Mouse (Mus musculus): ENCODE results near the gene Ulk3. TPM values are rescaled to one million over a fixed set of nuclear protein-coding genes. Genes with fewer than 3 reads are reported as not detected.
A peak's percentile ranks its signal among the peaks of the same experiment; 100 is the strongest.

Ulk3 gene
- 8.7 and 16.7 TPM in 2 replicates for total RNA-seq (2014; fragmentation: Nextera tagmentation)
- total RNA-seq (2017) = 2.6 and 3.8 TPM in 2 replicates

DNA sequence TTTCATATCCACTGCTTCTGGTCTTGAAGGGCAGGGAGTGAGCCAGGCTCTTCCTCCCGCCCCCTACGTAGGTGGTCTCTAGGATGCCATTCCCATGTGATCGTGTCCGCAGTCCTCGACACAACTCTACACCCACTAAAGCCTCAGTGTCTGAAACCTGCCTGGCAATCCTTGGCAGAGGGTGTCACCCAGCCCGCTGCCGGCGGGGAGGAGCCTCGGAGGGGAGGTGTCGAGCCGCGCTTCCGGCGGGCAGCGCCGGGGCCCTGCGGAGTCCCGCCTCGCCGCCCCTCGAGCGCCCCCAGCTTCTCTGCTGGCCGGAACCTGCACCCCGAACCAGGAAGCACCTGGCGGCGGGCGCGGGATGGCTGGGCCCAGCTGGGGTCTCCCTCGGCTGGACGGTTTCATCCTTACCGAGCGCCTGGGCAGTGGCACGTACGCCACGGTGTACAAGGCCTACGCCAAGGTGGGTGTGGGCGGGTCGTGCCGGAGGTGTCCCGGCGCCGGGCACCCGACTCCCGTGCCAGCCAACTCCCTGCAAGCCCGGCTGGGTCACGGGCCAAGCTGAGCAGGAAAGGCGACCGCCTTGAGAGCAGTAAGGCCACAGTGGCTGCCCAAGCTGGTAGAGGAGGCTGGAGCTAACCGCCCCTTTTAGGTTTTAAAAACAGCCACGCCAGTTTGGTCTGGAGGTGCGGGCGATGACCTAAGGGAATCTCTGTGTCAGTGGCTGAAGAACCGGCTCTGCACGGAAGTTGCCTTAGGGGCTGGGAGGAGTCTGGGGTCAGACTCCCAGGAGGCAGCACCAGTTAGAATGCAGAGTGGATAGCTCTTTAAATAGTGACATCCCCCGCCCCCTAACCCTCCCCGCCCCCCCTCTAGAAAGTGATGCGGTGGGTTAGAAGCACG, at the start of gene Ulk3:
Gene Ulk3, plus strand, starts transcription at position 229 of the 903 bp plus-strand sequence.
- ATAC-seq (replicated peaks; ENCODE audit: low FRiP score, low TSS enrichment, poor library complexity, severe bottlenecking) = peak; percentile 90

- ATAC-seq (replicated peaks; ENCODE audit: low FRiP score, low TSS enrichment, poor library complexity, severe bottlenecking) = no peak
Measured at GRCm38 (mm10) chr9:57539550-57539949, 49.7 kb upstream of the Ulk3 start.

GRCm38 (mm10) chr9:57541312-57541711, 47.9 kb upstream of the Ulk3 start:
- ATAC-seq (replicated peaks; ENCODE audit: low FRiP score, low TSS enrichment, poor library complexity, severe bottlenecking) = 0 out of 2 replicates have a peak, but pooled peaks have one; percentile 23

GRCm38 (mm10) chr9:57543951-57544350, 45.3 kb upstream of the Ulk3 start:
- ATAC-seq (replicated peaks; ENCODE audit: low FRiP score, low TSS enrichment, poor library complexity, severe bottlenecking) = no peak

DNA sequence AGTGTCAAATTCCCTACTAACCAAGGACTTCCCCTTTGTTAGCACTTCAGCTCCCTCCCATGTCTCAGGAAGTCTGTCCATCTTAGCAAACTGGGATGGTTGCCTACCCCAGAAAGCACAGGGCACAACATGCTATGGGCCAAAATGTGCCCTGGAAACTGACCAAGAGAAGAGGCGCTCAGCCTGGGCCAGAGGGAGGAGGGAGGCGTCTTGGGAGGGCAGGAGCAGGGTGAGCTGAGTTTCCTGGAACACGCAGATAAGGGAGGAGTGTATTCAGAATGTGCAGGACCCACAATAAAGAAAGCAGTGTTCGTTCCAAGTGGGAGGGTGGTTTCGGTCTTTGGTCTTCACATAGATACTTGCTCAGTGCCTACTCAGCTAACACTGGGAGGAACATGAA, 42.0 kb upstream of the Ulk3 start:
- ATAC-seq (replicated peaks; ENCODE audit: low FRiP score, low TSS enrichment, poor library complexity, severe bottlenecking) = peak; percentile 75

GRCm38 (mm10) chr9:57547869-57548268, 41.4 kb upstream of the Ulk3 start:
- ATAC-seq (replicated peaks; ENCODE audit: low FRiP score, low TSS enrichment, poor library complexity, severe bottlenecking) = no peak

DNA sequence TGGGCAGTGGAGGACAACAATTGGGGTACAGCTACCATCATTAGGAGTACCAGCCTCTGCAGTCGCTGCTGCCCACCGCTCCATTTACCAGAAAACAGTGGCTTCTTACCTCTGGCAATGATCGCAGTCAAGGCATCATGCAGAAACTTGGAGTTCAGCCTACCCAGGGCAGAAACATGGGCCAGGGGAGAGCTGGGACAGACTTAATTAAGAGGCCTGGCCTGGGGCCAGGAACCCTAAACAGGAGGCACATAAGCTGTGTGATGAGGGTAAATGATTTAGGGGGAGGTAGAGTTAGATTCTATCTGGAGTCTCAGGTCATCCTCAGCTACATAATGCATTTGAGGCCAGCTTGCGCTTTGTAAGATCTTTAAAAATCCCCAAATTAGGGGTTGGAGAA, 40.1 kb upstream of the Ulk3 start:
- ATAC-seq (replicated peaks; ENCODE audit: low FRiP score, low TSS enrichment, poor library complexity, severe bottlenecking) = no peak

GRCm38 (mm10) chr9:57550126-57550862, 39.0 kb upstream of the Ulk3 start:
- no peak for ATAC-seq (replicated peaks; ENCODE audit: low FRiP score, low TSS enrichment, poor library complexity, severe bottlenecking)

- no peak; the same call in 1 of the 2 replicates for ATAC-seq (replicated peaks; ENCODE audit: low FRiP score, low TSS enrichment, poor library complexity, severe bottlenecking)
Measured at GRCm38 (mm10) chr9:57552139-57552887, 36.9 kb upstream of the Ulk3 start, which contains the start of gene Mpi. Mpi (minus strand) TSS chr9:57552763.

DNA sequence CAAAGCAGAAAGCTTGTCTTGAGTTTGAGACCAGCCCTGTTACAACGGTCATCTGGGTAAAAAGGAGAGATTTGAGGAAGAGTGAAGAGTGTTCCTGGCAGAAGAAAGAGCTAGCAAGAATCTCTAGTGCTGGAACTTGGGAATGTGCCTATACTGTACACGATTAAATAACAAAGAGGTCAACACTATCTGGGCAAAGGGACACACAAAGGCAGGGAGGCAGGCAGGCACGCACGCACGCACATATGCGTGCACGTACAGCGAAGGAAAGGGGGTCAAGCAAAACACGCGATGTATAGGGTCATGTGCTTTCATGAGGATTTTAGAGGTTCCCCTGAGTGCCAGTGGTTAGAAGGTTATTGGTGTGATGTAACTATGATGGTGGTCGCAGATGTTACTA, 36.1 kb upstream of the Ulk3 start:
- ATAC-seq (replicated peaks; ENCODE audit: low FRiP score, low TSS enrichment, poor library complexity, severe bottlenecking) = no peak

DNA sequence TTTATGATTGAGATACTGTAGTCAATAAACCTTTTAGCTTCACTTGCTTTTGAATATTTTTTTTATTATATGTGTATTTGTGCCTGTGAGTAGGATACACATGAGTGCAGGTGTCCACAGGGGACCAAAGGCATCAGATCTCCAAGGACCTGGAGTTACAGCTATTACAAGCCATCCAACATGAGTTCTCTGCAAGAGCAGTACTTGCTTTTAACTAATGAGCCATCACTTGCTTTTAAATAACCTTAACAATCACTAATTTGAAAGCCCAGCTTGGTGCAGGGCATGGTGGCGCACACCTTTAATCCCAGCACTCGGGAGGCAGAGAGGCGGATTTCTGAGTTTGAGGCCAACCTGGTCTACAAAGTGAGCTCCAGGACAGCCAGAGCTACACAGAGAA, 34.5 kb upstream of the Ulk3 start:
- ATAC-seq (replicated peaks; ENCODE audit: low FRiP score, low TSS enrichment, poor library complexity, severe bottlenecking) = no peak

DNA sequence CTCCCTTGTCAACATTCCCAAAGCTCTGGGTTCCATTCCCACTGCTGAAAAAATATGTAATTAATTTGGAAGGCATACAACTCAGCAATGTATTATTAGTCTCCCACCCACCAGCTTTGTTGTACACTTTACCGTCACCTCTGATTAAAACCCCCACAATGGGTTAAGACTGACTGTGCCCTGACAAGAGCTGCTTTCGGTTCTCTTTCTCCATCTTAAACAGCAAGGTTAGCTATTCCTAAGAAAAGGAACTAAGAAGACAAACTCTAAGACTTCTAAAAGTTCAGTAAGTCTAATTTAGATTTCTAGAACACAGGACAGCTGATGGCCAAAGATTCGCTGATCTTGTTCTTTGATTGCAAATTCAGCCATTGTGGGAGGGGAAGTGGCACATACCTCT, 32.0 kb upstream of the Ulk3 start:
- ATAC-seq (replicated peaks; ENCODE audit: low FRiP score, low TSS enrichment, poor library complexity, severe bottlenecking) = no peak

- no peak for ATAC-seq (replicated peaks; ENCODE audit: low FRiP score, low TSS enrichment, poor library complexity, severe bottlenecking)
Measured at GRCm38 (mm10) chr9:57558625-57559024, 30.6 kb upstream of the Ulk3 start.

DNA sequence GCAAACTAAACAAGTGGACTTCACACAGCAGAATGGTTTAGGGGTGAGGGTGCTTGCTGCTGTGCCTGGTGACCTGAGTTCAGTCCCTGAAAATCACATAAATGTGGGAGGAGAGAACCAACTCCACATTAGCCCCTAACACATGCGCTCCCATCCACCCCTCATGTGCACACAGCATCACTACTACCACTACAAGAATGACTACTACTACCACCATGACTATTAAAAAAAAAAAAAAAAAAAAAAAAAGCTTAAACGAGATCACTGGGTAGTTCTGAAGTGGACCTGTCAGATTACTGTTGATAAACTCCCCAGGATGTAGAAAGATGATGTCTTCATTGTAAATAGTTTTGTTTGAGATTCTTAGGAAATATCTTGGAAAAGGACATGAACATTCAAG, 29.7 kb upstream of the Ulk3 start:
- ATAC-seq (replicated peaks; ENCODE audit: low FRiP score, low TSS enrichment, poor library complexity, severe bottlenecking) = no peak

DNA sequence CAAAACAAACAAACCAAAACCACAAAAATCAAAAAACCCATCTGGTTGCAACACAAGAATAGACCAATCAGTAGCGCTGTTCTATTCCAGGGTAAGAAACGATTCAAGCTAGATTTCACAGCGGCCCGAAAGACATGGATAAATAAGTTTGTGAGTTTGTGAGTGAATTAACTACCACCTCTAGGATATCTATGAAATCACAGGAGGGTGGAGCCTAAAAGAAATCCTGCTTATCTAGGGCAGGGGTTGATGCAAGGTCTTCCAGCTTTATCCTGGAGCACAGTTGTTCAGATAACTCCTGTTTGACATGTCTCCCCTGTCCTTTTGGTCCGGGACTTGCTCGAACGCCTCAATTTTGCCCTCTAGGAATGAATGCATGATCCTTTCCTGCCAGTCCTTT, 29.0 kb upstream of the Ulk3 start:
- 0 out of 2 replicates have a peak, but pooled peaks have one; percentile 11 for ATAC-seq (replicated peaks; ENCODE audit: low FRiP score, low TSS enrichment, poor library complexity, severe bottlenecking)

DNA sequence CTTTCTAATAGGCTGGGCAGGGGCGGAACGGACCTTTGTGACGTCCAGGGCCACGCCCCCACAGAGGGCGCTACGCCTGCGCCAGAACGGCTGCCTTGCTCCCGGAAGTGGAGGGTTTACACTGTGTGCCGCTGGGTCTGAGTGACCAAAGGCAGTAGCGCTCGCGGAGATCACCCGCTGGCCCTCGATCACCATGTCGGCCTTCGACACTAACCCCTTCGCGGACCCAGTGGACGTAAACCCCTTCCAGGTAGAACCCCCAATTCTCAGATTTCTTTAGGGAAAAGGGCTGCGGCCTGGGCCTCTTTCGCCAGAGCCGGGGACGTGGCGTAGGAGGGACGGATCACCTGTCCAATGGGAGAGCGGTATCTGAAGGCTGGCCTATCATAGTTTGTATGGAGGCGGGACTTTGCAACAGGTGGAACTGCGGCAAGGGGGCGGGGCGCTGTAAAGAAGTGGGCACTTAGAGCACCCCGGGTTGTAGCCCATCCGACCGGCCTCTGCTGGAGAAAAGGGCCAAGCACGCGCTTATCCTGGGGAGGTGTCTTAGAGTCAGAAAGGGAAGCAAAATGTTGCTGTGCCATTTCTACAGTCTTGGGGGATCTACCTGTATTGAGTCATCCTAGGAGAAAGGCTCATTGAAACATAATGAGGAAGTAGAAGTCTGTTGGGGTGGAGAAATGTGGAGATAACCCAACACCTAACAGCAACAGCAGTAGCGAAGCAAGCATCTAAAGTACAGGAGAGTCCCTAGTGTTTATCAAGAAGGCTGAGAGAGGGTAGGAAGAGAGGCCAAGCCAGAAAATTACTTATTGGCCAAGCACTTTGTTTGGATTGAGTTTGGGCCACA, 28.2 kb upstream of the Ulk3 start, which contains the start of gene Scamp2:
Gene Scamp2, plus strand, starts transcription at position 83 of the 850 bp plus-strand sequence.
- peak; percentile 99 for ATAC-seq (replicated peaks; ENCODE audit: low FRiP score, low TSS enrichment, poor library complexity, severe bottlenecking)

DNA sequence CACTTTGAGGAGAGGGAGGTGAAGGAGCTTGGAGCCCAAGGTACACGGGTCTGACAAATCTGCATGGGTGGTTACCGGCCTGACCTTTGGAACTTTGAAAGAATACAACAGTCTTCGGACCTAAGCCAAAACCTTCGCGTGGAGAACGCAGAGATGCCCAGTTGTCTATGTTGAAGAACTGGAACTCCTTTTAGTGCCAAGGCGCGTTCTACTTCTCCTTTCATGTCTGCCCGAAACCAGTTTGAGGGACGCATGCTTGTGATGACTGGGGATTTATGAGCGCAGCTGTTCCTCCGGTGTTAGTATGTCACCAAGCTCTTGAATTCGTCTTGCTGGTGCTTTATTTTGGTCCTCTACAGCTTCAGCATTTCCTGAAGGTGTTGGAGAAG, 27.5 kb upstream of the Ulk3 start:
- no peak for ATAC-seq (replicated peaks; ENCODE audit: low FRiP score, low TSS enrichment, poor library complexity, severe bottlenecking)

DNA sequence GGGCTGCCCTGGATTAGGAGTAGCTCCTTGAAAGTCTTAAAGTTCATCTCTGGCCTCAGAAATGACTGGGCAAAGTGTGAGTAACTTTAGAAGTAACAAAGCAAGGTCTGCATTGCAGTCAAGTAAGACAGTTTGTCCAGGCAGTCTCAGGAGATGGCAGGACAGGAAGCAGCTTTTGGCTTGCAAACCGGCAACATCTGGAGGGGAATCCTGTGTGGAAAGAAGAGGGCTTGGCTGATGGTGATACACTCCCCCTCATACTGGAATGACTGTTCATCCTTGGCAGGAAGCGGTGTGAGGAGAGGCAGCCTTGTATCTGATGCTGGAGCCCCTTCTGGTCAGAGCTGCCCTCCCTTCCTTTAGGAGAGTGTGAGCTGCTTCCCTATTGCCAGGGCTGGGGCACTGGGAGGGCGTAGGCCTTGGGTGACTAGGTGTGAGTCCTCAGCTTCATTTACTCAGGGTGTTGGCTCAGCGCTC, 26.3 kb upstream of the Ulk3 start:
- no peak for ATAC-seq (replicated peaks; ENCODE audit: low FRiP score, low TSS enrichment, poor library complexity, severe bottlenecking)

GRCm38 (mm10) chr9:57564609-57565008, 24.6 kb upstream of the Ulk3 start:
- no peak for ATAC-seq (replicated peaks; ENCODE audit: low FRiP score, low TSS enrichment, poor library complexity, severe bottlenecking)

All from megakaryocyte-erythroid progenitor cell, adult 5-6 weeks (primary cell).